Mouse (Mus musculus) spleen, adult 12 weeks (tissue): Measurements from ENCODE around the gene Uqcc1.
"Not testable (repeated sequence)": the region's sequence is repeated elsewhere in the genome, so short reads cannot be mapped to it uniquely, and the experiment has no call there.

ENCODE experiments used
- DNase-seq: peaks from one replicate; pipeline ENCODE4 v3.0.0; 2022; ENCODE audit warnings: low spot score

Uqcc1 gene

DNA sequence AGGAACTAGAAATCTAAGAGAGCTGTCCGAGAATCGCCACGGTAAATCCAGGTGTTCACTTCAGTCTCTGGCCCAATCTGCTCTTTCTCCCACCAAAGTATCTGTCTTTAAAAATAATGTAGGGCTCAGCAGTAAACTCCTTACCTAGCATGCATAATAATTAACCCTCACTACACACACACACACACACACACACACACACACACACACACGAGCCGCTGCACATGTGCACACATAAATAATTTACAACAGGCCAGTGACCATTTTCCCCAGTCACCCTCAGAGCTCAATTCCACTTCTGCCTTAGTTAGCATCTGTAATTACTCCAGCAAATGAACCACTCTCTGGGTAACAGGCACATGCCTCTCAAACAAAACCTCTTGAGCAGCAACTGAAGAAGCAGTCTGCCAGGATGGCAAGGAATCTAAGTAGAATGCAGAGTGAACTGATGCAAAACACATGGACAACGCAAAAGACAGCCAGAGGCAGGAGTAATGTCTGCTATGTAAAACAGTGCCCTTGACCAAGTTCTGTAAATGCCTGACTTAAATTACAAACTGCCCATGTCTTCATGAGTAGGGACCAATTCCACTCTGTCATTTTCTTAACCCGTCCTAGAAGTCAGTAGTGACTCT is 1.3 kb downstream of the Uqcc1 start:
- DNase-seq, result no peak

GRCm38 (mm10) chr2:155925213-155925612 is 4.9 kb downstream of the Uqcc1 start:
- not testable (repeated sequence) for DNase-seq

- DNase-seq, result no peak
These were observed 7.0 kb downstream of the Uqcc1 start for GRCm38 (mm10) chr2:155923143-155923542.

GRCm38 (mm10) chr2:155914684-155915083 is 15.4 kb downstream of the Uqcc1 start:
- no peak for DNase-seq

DNA sequence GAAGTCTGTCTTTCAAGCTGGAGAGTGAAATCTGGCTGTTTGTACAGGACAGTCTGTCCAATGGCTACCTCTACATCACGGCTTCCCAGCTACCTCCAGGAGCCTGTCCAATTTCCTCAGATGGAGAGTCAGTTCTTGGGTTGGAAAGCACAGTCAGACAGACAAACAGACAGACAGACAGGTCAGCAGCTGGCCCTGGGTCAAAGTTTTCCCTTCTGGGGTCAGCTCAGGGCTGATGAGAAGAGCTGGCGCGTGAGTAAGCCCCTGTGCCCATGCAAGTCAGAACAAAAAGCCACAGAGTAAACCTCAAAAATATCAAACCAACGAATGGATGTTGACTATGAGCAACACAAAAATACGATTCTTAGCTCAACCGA is 26.5 kb downstream of the Uqcc1 start:
- no peak for DNase-seq

DNA sequence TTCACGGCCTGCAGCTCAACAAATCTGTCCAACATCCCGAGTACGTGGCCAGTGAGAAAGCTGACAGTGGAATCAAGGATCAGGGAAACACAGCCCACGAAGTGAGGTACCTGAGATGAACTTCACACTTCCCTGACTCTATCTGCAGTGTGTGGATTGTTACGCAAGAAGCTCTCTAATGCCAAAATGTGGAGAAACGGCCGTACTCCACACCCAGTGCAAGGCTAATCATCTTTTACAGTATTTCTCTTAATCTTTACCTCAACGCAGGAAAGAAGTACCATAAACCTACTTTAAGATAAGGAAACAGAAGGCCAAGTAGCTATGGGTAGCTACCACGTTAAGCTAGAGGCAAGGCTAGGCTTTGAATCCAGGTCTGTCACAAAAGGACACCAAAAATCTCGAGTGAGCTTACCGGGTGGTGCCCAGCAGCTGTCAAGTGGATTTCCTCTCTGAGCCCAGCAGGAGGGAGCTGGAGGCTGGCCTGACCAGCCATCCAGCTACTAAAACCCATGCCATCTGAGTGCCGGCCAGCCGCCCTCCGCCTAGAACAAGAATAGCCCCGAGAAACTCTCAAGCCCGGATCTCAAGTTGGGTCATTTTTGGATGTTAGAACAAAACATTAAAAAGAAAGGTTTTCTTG is 27.0 kb downstream of the Uqcc1 start:
- no peak for DNase-seq

DNA sequence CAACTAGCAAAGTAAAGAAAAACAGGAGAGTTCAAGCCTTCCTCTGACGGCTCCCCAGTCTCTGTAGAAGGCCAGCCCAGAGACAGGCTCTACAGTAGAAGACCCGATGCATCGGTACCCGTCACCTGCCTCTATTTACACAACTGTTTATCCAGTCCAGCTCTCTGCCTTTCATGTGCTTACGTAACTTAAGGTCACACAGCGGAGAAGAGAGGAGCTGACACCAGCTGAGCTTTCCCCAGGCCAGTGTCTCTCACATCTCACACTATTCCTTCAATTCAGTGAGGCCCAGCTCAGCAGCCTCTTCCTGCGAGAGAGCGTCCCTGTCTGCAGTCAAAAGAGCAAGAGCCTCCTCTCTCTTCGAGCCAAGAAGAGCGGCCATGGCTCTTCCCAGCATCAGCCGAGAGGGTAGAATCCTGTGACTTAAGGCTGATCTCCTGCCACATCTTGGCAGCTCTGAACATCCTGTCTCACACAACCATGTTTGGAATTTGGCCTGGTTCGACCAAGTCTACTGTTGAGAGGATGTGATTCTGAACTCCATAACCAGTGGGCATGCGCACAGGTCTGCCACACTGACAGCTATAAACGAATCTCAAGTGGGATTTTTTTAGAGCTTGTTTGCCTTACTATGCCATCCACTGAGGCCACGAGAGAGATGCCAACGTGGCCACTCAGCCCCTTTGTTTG is 34.9 kb downstream of the Uqcc1 start:
- no peak for DNase-seq

- no peak for DNase-seq
These were observed 35.6 kb downstream of the Uqcc1 start for GRCm38 (mm10) chr2:155894307-155895045.

DNA sequence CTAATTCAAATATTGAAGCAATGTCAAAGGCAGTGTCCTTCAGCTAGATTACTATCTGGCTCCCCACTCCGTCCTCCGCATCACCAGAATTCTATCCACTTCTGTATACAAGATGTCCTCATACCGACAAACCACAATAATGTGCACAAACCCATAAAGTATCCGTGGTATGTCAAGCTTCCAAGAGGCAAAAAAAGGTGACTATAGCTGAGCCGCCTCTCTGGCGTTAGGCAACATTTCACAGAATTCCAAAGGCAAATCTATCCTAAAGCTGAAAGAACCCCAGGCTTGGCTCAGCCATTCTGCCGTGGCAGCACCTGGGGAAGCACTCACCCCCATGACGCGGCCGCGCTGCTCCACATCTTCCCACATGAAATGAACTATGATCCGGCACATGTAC is 43.3 kb downstream of the Uqcc1 start:
- no peak for DNase-seq

GRCm38 (mm10) chr2:155885271-155885697 is 44.8 kb downstream of the Uqcc1 start:
- no peak for DNase-seq

GRCm38 (mm10) chr2:155882087-155882486 is 48.0 kb downstream of the Uqcc1 start:
- DNase-seq, result no peak

DNA sequence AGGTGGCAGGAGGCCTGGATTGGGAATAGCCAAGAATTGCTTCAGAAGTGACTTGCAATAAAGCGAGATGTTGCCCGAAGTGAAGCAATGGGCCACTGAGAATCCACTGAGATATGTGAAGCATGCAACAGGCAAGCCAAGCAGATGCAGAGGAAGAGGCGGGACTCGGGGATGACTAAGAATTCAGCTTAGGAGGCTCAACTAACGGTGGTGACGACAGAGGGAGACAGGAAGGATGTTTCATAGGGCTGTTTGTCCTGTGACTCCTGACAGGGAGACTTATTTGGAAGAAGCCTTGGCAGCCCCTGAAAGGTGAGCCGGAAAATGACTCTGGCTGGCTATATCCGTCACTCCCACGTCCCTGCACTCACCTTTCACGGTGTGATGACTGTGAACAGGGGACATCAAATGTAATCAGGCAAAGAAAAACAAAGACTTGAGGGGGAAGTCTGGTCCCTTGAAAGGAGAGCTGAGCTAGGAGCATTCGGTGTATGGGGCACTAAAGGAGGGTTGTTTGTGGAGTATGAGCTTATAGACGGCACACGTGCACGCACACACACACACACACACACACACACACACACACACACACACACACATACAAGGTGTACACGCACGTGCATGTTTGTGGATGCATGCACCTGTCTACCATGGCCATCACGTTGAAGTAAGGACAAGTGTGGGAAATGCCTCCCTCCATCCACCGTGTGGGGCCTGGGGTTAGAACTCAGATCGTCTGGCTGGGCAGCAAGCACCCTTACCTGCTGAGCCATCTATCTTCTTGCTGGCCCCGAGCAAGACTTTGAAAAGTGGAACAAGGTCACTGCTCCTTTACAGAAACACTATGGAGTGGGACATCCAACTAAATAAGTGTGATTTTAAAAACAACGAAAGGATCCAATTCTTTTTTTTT is 50.9 kb downstream of the Uqcc1 start:
- no peak for DNase-seq

DNA sequence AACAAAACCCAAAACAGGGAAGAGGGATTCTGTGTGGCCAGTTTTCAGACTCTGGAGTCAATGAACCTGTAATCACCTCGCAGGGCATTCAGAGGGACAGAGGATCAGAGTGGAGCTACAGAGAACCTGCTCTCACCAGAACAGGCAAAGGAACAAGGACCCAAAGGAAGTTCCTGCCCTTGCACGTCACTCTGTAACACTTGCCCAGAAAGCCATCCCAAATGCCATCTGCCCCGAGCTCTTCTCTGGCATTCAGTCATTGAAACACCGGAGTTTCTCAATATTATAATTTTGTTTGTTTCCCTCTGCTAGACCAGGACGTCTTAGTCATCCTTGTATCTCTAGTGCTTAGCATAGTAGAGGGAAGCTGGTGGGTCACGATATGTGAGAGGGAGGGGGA is 56.5 kb downstream of the Uqcc1 start:
- no peak for DNase-seq

GRCm38 (mm10) chr2:155872930-155873507 is 57.1 kb downstream of the Uqcc1 start:
- no peak for DNase-seq

DNA sequence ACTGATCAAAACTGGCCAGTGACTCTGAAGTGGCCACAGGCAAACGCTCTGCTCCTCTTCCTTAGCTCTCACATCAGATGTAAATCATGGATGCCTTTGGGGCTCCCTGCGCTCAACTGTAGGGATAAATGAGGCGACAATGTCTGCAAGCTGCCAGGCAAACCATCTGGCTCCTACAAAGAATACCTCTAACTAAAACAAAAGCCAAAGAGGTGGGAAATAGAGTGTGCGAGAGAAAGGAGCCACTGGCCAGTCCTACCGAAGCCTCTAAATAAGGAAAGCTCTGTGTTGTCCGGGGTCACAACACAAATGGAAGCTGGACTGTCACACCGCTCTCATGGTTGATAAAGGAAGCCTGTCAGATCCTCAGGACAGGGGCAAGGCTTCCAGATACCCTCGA is 57.6 kb downstream of the Uqcc1 start:
- DNase-seq, result no peak

- DNase-seq, result no peak
These were observed 60.3 kb downstream of the Uqcc1 start for GRCm38 (mm10) chr2:155869772-155870171.

- DNase-seq, result no peak
These were observed 61.8 kb downstream of the Uqcc1 start for GRCm38 (mm10) chr2:155868320-155868719.

DNA sequence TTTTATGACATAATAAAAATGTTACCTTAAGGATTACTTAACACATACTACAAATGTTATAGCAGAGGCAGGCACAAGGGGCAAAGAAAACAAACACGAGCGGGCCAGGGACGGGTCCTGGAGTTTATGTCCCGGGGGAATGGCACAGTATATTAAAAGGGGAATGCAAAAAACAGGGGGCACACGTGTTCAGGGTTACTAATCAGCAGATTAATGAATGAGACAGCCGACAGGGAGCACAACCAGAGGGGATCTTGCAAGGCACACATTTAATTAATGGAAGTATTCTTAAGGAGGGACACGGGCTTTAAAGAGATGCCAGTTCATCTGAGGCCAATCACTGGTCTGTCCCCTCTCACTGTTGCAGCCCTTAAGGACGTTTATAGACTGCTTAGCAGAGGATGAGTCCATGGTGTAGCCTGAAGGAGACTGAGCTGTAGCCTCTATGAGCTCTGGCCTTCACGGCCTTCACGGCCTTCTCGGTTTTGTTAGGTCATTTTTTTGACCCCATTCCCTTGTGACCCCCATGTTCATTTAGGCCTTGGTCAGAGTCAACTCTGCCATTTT is 66.7 kb downstream of the Uqcc1 start:
- no peak for DNase-seq

DNA sequence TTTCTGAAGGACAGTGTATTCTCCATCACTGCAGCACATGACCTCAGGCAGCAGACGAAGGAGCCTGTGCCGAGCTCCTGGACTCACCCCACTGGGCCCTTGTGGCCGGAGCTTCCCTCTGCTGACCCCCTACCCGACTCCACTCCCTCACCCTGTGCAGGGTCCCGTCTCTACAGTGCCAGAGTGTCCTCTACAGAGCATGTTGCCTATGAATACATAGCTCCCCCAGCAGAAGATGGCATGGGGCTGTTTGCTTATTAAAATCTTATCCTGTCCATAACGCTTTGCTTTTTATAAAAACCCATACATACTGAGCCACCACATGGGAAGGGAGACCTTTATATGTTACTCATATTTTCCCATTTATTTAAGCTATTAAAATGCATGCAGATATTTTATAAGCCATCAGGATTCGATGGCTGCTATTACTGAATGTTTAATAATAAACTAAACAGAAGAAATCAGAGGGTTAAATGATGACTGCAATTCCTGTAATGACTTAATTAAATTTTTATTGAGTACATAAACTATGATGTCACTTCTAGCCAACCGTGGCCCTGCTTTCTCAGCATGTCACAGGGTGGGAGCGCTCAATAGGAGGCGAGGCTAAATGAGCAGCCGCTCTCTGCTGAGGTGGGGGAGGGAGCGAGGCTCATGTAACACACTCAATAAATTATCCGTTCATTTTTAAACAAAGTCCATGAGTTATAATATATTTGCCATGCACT is 67.4 kb downstream of the Uqcc1 start:
- no peak for DNase-seq

GRCm38 (mm10) chr2:155861581-155861980 is 68.5 kb downstream of the Uqcc1 start:
- DNase-seq, result no peak
